10 mouse cellular contexts compared by ENCODE assay signal in genomic region chr2:79891760-79892570, GRCm38 (mm10).
DNase-seq lines count a peak whose midpoint lies in the region; ATAC-seq lines count a peak whose summit lies in the region.
"Had no signal": no experiment of that assay in that cellular context is flagged by ENCODE, and none has a peak within 500 bp of the region (broad histone marks: within the 10 kb centered on the region; RNA-seq: fewer than 3 reads in every experiment).

No protein-coding gene starts in this region.

- no peaks in the 10 kb centered on the region for H3K36me3 ChIP-seq in hindbrain, embryonic 15.5 days
- no peaks in the 10 kb centered on the region for H3K36me3 ChIP-seq in hindbrain, embryonic 12.5 days
- H3K36me3 ChIP-seq: embryonic facial prominence, embryonic 15.5 days; limb, embryonic 15.5 days had no signal

- no peak overlapping the region for H3K4me3 ChIP-seq in hindbrain, embryonic 15.5 days
- H3K4me3 ChIP-seq in hindbrain, embryonic 12.5 days = no peak overlapping the region
- H3K4me3 ChIP-seq: embryonic facial prominence, embryonic 15.5 days; limb, embryonic 15.5 days had no signal

- ATAC-seq in hindbrain, embryonic 15.5 days (ENCODE audit: low FRiP score, low read depth) = peak; percentile 48; the same call in 1 of the 2 replicates
- no peak for ATAC-seq in hindbrain, embryonic 12.5 days (ENCODE audit: low FRiP score)
- ATAC-seq in megakaryocyte-erythroid progenitor cell, adult 5-6 weeks (replicated peaks; ENCODE audit: low FRiP score, low TSS enrichment, poor library complexity, severe bottlenecking) = no peak

- H3K9me3 ChIP-seq in hindbrain, embryonic 15.5 days = no peaks in the 10 kb centered on the region
- H3K9me3 ChIP-seq in hindbrain, embryonic 12.5 days (replicated peaks) = no peaks in the 10 kb centered on the region
- H3K9me3 ChIP-seq: embryonic facial prominence, embryonic 15.5 days; limb, embryonic 15.5 days had no signal

- H3K4me1 ChIP-seq in hindbrain, embryonic 15.5 days (replicated peaks) = 0 out of 2 replicates have a peak, but pooled peaks cover 5% of the 10 kb centered on the region
- H3K4me1 ChIP-seq in hindbrain, embryonic 12.5 days = no peaks in the 10 kb centered on the region
- H3K4me1 ChIP-seq: embryonic facial prominence, embryonic 15.5 days; limb, embryonic 15.5 days had no signal

- peak; percentile 86 for DNase-seq in adrenal gland, postnatal 14 days
- peak; percentile 65 for DNase-seq in layer of hippocampus, adult 11-12 months (ENCODE audit: low spot score)
- peak; percentile 9 for DNase-seq in ovary, postnatal 10 days (ENCODE audit: low spot score)
- DNase-seq in thymus, adult 18-20 months = no peak
- DNase-seq in kidney, postnatal 36 days = no peak

- H3K27me3 ChIP-seq in hindbrain, embryonic 15.5 days = no peaks in the 10 kb centered on the region
- H3K27me3 ChIP-seq in hindbrain, embryonic 12.5 days = no peaks in the 10 kb centered on the region
- H3K27me3 ChIP-seq: embryonic facial prominence, embryonic 15.5 days; limb, embryonic 15.5 days had no signal

- no peak overlapping the region for H3K4me2 ChIP-seq in hindbrain, embryonic 15.5 days
- no peak overlapping the region for H3K4me2 ChIP-seq in hindbrain, embryonic 12.5 days (replicated peaks)
- H3K4me2 ChIP-seq: embryonic facial prominence, embryonic 15.5 days; limb, embryonic 15.5 days had no signal

- 73% methylated on average over 5 of the region's 5 CpGs for WGBS in hindbrain, embryonic 15.5 days
- 86% methylated on average over 5 of the region's 5 CpGs for WGBS in hindbrain, embryonic 12.5 days

- H3K9ac ChIP-seq in hindbrain, embryonic 15.5 days = no peak overlapping the region
- no peak overlapping the region for H3K9ac ChIP-seq in hindbrain, embryonic 12.5 days
- H3K9ac ChIP-seq: embryonic facial prominence, embryonic 15.5 days; limb, embryonic 15.5 days had no signal

- H3K27ac ChIP-seq in hindbrain, embryonic 15.5 days (replicated peaks) = no peak overlapping the region
- H3K27ac ChIP-seq in hindbrain, embryonic 12.5 days = no peak overlapping the region
- H3K27ac ChIP-seq: embryonic facial prominence, embryonic 15.5 days; limb, embryonic 15.5 days had no signal

Comparison
In these comparisons a context has a peak if more than half of its experiments do, and no peak if none do; other contexts are left out.
1. DNase-seq: peak in adrenal gland, postnatal 14 days (single experiment), layer of hippocampus, adult 11-12 months (single experiment) and ovary, postnatal 10 days (single experiment); none in thymus, adult 18-20 months (0 of 2) and kidney, postnatal 36 days (0 of 2).